Mouse (Mus musculus) mouse embryonic stem cell (cell line): ENCODE measurements around the gene Phf10.
"Not testable (repeated sequence)": the region's sequence is repeated elsewhere in the genome, so short reads cannot be mapped to it uniquely, and the experiment has no call there.

Experiments
- in situ Hi-C, 2 experiments: fragments of 300-500 bp; cut with MboI; formaldehyde crosslinking; loops; 1 replicate in 1 of 2; 3 replicates in 1 of 2; pipeline ENCODE4 v1.14.3; 2019 to 2020; ENCODE audit warnings: low sequenced_read_pairs in 2 of 2, low pct_unique_long_range_greater_than_20kb in 1 of 2, mixed read lengths in 1 of 2; ENCODE audit not compliant: unreplicated experiment in 1 of 2

Gene Phf10

DNA sequence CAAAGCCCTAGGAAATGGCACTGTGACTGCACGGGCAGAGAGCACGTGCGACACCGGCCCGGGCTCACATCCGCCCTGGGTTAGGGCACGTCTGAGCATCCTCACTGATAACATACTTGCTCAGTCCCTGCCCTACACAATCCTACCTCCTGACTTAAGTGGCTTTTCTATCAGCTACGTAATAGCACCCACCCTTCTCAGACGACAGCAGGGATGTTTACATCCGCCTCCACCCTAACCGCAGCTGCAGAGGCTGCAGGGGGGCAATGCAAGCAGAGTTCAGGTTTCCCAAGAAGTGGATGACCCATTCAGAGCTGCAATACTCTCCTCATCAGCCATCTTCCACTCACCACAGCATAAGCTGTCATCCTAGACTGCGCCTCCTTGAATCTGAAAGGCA lies 53.9 kb downstream of the Phf10 start:
- in situ Hi-C loops = loop anchor here (10.0 to 25.0 kb wide), 3 partner anchors 372 to 670 kb away; partner anchors contain the start of gene Smoc2 (in 1 of the 2)

DNA sequence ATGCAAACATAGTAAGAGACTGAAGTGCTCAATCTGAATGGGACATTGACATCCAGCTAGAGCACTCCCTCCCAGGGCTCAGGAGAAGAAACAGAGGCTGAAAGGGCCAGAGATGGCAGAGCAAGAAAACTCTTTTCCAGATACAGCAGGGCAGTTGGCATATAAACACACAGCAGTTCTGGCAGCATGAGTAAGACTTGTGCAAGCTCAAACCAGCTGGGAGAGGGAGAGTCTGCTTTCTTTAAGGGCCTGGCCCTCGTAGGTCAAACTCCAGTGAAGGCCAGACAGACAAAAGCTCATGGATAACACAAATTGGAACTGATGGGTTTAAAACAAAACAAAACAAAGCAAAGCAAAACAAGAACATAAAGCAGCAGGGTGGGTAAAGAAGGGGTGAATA lies 54.5 kb downstream of the Phf10 start:
- in situ Hi-C loops = loop anchor here (10.0 to 25.0 kb wide), 3 partner anchors 372 to 669 kb away; partner anchors contain the start of gene Smoc2 (in 1 of the 2)

DNA sequence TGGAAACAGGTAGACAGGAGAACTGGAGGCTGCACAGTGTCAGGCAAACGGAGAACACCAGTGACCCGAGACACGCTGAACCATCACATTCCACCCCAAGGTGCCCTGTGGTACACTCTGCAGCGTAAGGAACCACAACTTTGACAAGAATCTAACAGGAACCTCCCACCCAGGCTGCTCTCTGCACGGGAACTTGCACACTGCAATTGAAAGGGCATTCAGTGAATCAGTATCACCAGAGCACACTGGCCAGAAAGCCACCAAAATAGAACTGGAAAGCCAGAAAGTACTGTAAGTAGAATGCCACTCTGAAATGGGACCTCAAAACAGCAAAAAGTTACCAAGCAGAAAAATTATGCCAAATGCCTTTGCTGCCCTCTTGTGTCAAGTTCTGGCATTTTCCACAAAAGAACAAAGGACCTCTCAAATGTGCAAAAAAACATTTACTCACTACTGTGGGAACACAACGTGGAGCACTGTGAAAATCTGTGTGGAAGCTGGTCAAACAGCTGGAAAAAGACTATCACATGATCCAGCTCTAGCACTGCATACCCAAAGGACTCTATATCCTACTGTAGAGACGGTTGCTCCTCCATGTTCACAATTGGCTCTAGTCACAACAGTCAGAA lies 56.3 kb downstream of the Phf10 start:
- in situ Hi-C loops = loop anchor here (5.0 to 25.0 kb wide), 4 partner anchors 357 to 667 kb away; partner anchors contain the start of gene Smoc2 (in 1 of the 2)

DNA sequence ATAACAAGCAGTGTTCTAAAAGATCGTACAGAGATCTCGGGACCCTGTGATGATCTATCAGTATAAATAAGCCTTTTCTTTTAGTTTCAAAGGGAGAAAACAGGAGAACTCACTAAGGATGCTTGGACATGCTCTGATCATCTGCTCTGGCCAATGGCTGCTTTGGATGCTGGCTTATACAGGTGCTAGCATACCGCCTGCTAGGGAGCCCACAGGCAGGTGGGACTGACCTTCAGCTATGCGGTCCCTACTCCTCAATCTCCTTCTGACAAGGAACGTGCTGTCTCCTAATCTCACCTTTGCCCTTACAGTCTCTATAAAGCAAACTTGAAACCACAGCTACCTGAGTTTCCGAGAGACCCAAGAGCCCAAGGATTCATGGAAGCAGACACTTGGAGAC lies 56.9 kb downstream of the Phf10 start:
- in situ Hi-C loops = loop anchor here (5.0 to 25.0 kb wide), 4 partner anchors 357 to 667 kb away; partner anchors contain the start of gene Smoc2 (in 1 of the 2)

DNA sequence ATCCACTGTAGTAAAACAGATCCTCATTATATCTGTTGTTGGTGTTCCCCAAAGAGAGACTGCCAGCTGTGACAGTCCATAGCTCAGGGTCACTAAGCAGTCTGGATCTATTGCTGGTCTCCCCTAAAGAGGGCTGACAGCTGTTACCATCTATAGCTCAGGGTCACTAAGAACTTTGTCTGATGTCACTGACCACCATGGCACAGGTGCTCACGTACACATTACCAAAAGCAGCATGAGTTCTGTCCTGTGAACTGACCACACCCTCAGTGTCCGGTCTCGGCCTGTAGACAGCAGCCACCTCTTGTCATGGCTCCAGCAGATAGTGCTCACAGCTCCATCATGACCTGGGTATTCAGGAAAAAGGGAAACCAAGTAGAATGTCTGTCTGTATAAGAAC lies 57.9 kb downstream of the Phf10 start:
- in situ Hi-C loops = loop anchor here (5.0 to 25.0 kb wide), 4 partner anchors 356 to 666 kb away; partner anchors contain the start of gene Smoc2 (in 1 of the 2)

DNA sequence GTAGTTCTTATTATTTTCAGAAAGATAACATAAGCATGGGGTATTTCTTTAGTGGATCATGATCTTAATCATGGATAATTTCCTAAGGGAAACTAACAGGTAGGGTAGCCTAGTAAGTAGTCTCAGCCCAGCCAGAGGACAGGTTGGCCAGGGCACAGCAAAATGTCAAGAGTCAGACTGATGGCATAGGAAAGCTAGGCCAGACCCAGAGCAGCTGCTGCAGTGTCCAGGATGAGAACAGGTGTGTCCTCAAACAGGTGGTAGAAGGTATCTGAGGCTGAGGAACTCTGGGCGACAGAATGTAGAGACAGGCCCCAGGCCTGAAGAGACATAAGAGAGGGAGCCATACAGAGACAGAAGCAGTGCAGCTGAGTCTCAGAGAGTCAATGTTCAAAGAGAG lies 62.1 kb downstream of the Phf10 start:
- in situ Hi-C loops = no loop called here

DNA sequence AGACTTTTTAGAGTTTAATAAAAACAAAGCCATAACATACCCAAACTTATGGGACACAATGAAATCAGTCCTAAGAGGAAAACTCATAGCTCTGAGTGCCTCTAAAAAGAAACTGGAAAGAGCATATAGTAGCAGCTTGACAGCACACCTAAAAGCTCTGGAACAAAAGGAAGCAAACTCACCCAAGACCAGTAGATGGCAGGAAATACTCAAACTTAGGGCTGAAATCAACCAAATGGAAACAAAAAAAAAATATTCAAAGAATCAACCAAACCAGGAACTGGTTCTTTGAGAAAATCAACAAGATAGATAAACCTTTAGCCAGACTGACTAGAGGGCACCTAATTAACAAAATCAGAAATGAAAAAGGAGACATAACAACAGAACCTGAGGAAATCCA lies 66.0 kb downstream of the Phf10 start:
- in situ Hi-C loops = not testable (repeated sequence)
